Mouse (Mus musculus) E14TG2a.4 (cell line): ENCODE results near the gene Cela3b.
"Not testable (repeated sequence)": the region's sequence is repeated elsewhere in the genome, so short reads cannot be mapped to it uniquely, and the experiment has no call there.

Experiments
- H3K27me3 ChIP-seq: 2 replicates; pipeline ENCODE4 v1.6.1; 2014; ENCODE audit warnings: low read length, control low read depth; ENCODE audit not compliant: insufficient read depth
- H3K36me3 ChIP-seq: 2 replicates; pipeline ENCODE4 v1.6.1; 2014; ENCODE audit warnings: low read length, control low read depth; ENCODE audit not compliant: insufficient read depth
- H3K4me1 ChIP-seq: replicated peaks from 2 replicates; pipeline ENCODE4 v1.6.1; 2014; ENCODE audit warnings: low read depth, low read length, control low read depth
- H3K4me3 ChIP-seq: replicated peaks from 2 replicates; pipeline ENCODE4 v1.5.1; 2014; ENCODE audit warnings: mild to moderate bottlenecking, low read length
- H3K9me3 ChIP-seq: 2 replicates; pipeline ENCODE4 v1.6.1; 2014; ENCODE audit warnings: low read length, control low read depth
- CTCF ChIP-seq: conservative IDR thresholded peaks from 2 replicates; pipeline ENCODE4 v1.5.1; 2014; ENCODE audit warnings: low read length
- NANOG ChIP-seq: IDR thresholded peaks from 2 replicates; pipeline ENCODE4 v1.6.1; 2014; ENCODE audit warnings: borderline replicate concordance, low read length, mixed read lengths
- POU5F1 ChIP-seq: IDR thresholded peaks from 2 replicates; pipeline ENCODE4 v1.6.1; 2014; ENCODE audit warnings: low read length, borderline replicate concordance

Gene Cela3b

GRCm38 (mm10) chr4:137417712-137418564, 12.4 kb downstream of the Cela3b start:
- Histone ChIP-seq H3K36me3 (no peaks in the 10 kb centered on the region), H3K4me1 (peaks cover 22% of the 10 kb centered on the region), H3K9me3 (no peaks in the 10 kb centered on the region), H3K4me3 (no peak overlapping the region; the same call in 1 of the 2 replicates), H3K27me3 (no peaks in the 10 kb centered on the region)
- TF ChIP-seq POU5F1 (no peak), NANOG (no peak), CTCF (no peak)

- H3K27me3 ChIP-seq = no peaks in the 10 kb centered on the region
- H3K36me3 ChIP-seq = no peaks in the 10 kb centered on the region
- H3K4me3 ChIP-seq = no peak overlapping the region
- H3K9me3 ChIP-seq = no peaks in the 10 kb centered on the region
- TF ChIP-seq POU5F1 (no peak), NANOG (no peak), CTCF (no peak)
- peaks cover 22% of the 10 kb centered on the region for H3K4me1 ChIP-seq
Measured at GRCm38 (mm10) chr4:137414936-137415335, 15.4 kb downstream of the Cela3b start.

GRCm38 (mm10) chr4:137412185-137412709, 18.1 kb downstream of the Cela3b start:
- H3K27me3 ChIP-seq = peaks cover 13% of the 10 kb centered on the region
- H3K4me3 ChIP-seq, H3K9me3 ChIP-seq, H3K36me3 ChIP-seq: not testable (repeated sequence)
- H3K4me1 ChIP-seq = peaks cover 12% of the 10 kb centered on the region

GRCm38 (mm10) chr4:137409691-137410090, 20.6 kb downstream of the Cela3b start, which contains the start of gene Cela3a:
Gene Cela3a (minus strand): TSS chr4:137409791.
- no peaks in the 10 kb centered on the region for H3K9me3 ChIP-seq
- H3K4me3 ChIP-seq = no peak within 1 kb of the TSS
- TF ChIP-seq NANOG (no peak), CTCF (no peak), POU5F1 (no peak)
- H3K27me3 ChIP-seq = peaks cover 17% of the 10 kb centered on the region
- H3K4me1 ChIP-seq = no peaks in the 10 kb centered on the region
- H3K36me3 ChIP-seq = no peaks in the 10 kb centered on the region

GRCm38 (mm10) chr4:137405571-137405970, 24.8 kb downstream of the Cela3b start:
- TF ChIP-seq CTCF = no peak
- TF ChIP-seq POU5F1 = no peak
- no peak for TF ChIP-seq NANOG
- H3K9me3 ChIP-seq = no peaks in the 10 kb centered on the region
- no peaks in the 10 kb centered on the region for H3K36me3 ChIP-seq
- peaks cover 19% of the 10 kb centered on the region for H3K27me3 ChIP-seq
- no peaks in the 10 kb centered on the region for H3K4me1 ChIP-seq
- no peak overlapping the region for H3K4me3 ChIP-seq

GRCm38 (mm10) chr4:137396641-137397525, 33.5 kb downstream of the Cela3b start:
- Histone ChIP-seq H3K36me3 (no peaks in the 10 kb centered on the region), H3K27me3 (0 out of 2 replicates have a peak, but pooled peaks cover 3% of the 10 kb centered on the region), H3K4me3 (no peak overlapping the region), H3K9me3 (no peaks in the 10 kb centered on the region), H3K4me1 (peaks cover 26% of the 10 kb centered on the region)
- TF ChIP-seq CTCF (no peak), NANOG (no peak), POU5F1 (no peak)

- Histone ChIP-seq H3K36me3 (peaks cover 4% of the 10 kb centered on the region; the same call in 1 of the 2 replicates), H3K4me1 (peaks cover 42% of the 10 kb centered on the region), H3K27me3 (no peaks in the 10 kb centered on the region), H3K4me3 (no peak overlapping the region), H3K9me3 (no peaks in the 10 kb centered on the region)
- TF ChIP-seq POU5F1 (no peak), NANOG (no peak), CTCF (no peak)
Measured at GRCm38 (mm10) chr4:137393378-137394135, 36.8 kb downstream of the Cela3b start.

- Histone ChIP-seq H3K27me3 (no peaks in the 10 kb centered on the region), H3K4me1 (peaks cover 44% of the 10 kb centered on the region), H3K9me3 (no peaks in the 10 kb centered on the region), H3K4me3 (no peak overlapping the region), H3K36me3 (peaks cover 4% of the 10 kb centered on the region; the same call in 1 of the 2 replicates)
- TF ChIP-seq POU5F1 (no peak), CTCF (no peak), NANOG (no peak)
Measured at GRCm38 (mm10) chr4:137392874-137393273, 37.5 kb downstream of the Cela3b start.
